Mouse (Mus musculus): ENCODE data around the gene Ahcy. TPM values are rescaled to one million over a fixed set of nuclear protein-coding genes. Genes with fewer than 3 reads are reported as not detected.
A peak's percentile ranks its signal among the peaks of the same experiment; 100 is the strongest.
"Not testable (repeated sequence)": the region's sequence is repeated elsewhere in the genome, so short reads cannot be mapped to it uniquely, and the experiment has no call there.

Gene Ahcy
- total RNA-seq, 2 experiments from 2014 or later = 14.3 to 15.7 TPM

DNA sequence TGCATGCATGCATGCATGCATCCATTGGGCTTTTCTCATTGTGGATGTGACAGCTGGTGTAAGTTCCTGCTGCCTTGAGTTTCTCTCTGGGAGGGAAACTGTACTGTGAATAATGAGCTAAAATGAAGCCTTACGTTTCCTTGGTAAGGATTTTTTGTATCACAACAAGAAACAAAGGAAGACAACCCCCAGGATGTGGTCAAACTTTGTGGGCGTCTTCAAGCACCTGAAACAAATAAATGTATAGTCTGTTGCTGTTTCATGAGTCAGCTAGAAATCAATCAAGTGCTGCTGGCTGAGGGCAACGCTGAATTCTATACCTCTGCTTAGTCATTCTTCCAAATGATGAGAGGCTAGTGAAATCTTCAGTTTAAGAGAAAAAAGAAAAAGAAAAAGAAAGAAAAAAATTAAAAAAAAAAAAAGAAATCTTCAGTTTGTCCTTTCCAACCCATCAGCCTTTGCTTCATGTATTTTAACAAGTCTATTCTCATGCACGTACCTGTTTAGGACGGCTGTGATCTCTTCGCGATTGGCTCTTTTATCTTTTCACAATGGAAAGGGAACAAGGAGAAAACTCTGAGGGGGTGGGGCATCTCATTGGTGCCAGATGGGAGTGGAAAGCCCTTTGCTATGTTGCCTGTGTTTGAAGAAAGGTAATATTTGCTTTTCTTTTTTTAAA lies 5.3 kb upstream of the Ahcy start:
- no peak for DNase-seq
- intact Hi-C loops (cut with DNase I) = loop anchor here (5.0 kb wide), 2 partner anchors 93 to 113 kb away; no protein-coding TSS in a partner anchor

DNA sequence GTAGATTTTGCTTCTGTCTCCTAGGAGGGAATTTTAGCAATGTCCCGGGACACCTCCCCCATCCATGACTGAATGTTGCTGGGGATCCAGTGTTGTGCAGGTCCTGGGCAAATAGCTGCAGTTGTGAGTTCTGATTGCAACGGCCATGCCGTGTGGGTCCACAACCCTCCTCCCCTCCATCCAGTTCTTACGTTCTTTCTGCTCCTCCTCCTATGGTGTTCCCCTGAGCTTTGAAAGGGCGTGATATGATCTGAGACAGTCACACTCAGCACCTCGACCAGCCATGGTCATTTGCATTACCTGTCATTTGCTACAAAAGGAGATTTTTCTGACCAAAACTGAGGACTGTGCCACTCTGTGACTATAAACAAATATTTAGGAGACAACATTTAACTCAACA lies 1.4 kb upstream of the Ahcy start:
- DNase-seq = no peak
- intact Hi-C loops (cut with DNase I) = no loop called here

DNA sequence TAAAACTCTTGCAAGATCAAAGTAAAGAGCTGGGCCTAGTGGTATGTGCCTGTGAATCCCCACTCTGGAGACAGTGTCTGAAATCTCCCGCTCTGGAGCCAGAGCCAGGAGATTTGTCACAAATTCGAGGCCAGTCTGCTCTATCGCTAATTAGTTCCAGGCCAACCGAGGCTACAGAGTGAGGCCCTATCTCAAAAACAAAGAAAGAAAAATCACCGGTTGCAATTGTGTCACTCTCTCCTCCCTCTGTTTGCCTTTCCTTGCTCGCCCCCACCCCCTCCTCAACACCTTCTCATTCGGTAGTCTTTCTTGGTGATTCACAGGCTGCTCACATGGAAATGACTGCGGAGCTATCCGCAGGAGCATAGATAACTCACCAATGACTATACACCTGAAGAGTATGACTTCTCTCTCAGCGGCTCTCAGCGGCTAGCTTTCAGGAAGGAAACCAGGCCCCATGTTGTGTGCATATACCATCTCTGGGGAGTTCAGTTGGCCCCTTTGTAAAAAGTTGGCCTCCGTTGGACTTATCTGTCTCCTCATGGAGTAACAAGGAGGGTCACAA lies 551 bp upstream of the Ahcy start:
- intact Hi-C loops (cut with DNase I) = no loop called here

DNA sequence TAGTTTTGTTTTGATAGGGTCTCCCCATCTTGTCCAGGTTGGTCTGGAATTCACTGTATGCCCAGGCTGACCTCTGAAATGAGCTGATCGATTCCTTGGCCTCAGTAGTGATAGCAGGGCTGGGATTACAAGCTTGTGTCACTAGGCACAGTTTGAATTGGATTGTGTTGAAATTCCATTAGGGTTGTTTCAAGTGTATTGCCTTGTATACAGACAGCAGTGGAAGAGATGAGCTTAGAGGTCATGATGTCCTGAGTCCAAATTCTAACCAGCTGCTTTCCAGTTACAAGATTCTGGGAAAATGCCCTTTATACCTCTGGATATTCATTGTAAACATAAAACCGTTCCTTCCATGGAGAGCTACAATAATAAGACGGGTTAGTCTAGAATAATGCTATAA lies 950 bp downstream of the Ahcy start:
- no peak for DNase-seq
- intact Hi-C loops (cut with DNase I) = no loop called here

More for the DNA sequence above, 551 bp upstream of the Ahcy start:
- no peak for DNase-seq

DNA sequence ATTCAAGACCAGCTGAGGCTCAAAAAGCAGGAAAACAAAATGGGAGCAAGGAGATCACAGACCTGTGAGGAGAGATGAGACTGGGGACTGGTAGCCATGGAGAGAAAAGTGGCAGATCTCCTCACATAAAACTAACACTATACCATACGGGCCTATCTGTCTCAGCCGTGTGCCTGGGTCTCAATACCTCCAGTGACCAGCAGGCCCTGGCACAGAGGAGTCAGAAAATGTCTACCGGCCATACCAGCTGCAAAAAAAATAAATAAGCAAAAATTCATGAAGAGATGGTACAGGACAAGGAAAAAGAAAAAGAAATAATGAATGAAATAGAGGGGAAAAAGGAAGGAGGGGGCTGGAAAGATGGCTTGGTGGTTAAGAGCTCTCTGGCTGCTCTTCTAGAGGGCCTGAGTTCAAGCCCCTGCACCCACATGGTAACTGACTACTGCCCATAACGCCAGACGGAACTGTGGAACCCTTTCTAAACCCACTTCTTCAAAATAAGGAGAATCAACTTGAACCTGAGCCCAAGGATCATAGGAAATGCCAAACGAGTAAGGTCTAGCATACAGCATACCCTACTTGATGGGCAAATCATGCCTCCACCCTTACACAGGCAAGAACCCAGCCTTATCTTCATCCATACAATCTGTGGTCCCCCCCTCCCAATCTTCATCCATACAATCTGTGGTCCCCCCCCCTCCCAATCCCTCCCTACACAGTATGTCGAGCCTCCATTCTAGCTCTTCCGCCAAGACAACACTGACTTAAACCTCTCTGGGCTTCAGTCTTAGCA lies 1.7 kb downstream of the Ahcy start:
- no peak for DNase-seq
- intact Hi-C loops (cut with DNase I) = no loop called here

DNA sequence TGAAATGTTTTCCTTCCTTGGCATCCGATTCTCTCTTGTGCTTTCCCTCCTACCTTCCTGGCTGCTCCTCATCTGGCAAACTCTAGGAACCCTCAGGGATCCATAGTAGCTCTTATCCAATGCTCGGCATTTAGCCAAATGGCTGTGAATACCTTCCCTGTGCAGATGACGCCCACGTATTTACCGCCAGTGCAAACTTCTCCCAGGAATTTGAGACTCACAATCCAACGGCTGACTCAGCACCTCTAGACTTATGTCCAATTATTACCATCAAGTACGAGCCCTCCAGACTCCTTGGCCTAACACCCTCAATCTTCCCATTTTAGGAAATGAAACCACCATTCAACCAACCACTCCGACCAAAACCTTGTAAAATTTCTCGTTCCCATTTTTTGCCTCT lies 3.3 kb downstream of the Ahcy start:
- intact Hi-C loops (cut with DNase I) = no loop called here
- DNase-seq = no peak

DNA sequence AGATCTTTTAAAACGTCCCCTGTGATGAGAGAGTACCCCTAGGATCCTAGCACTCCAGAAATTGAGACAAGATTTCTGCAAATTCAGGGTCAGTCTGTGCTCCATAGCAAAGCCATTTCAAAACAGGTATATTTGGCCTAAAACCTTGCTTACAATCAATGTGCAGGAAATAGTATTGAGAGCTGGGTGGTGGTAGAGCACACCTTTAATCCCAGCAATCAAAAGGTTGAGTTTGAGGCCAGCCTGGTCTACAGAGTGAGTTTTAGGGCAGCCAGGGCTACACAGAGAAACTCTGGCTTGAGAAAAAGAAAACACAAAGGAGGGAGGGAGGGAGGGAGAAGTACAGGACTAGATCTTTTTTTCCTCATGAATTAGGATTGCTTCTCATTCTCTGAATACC lies 16.9 kb downstream of the Ahcy start:
- intact Hi-C loops (cut with DNase I) = no loop called here
- no peak for DNase-seq

DNA sequence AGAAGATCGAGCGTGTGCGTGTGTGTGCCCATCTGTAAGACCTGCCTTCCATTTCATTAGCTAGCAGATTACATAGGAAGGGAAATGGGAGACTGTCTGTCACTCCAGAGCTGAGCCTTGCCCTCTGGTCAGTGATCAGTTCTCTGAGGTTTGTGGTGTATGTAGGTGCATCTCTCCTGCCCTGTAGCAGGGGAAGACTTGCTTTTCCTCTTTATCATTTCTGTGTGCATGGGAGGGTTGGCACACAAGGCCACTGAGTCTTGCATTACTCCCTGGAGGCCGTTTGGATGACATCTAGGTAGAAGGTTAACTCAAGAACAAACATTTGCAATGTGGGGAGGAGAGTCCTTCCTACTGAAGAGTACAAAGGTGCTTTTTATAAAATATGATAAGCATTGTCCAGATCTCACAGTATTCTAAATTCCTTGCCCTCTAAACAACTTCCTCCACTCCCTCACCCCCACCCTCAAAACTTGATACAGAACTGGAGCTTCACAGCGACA lies 18.2 kb downstream of the Ahcy start:
- DNase-seq = no peak
- intact Hi-C loops (cut with DNase I) = no loop called here

DNA sequence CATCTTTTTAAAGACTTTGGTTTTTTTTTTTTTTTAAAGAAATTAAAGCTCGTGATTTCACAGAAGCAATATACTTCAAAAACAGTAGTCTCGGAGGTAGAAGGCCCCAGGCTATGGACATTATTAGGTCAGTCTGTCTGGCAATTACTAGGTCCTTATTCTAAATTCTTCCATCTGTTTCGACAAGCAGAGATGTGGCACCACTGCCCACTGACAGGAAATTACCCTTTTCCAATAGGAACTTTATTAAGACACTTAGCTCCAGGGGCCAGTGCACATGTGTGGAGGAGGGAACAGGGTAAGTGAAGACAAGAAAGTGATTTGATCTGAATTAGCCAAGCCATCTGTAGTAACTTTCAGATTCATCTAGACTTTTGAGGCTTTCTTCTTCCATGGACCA lies 19.6 kb downstream of the Ahcy start:
- DNase-seq = no peak

DNA sequence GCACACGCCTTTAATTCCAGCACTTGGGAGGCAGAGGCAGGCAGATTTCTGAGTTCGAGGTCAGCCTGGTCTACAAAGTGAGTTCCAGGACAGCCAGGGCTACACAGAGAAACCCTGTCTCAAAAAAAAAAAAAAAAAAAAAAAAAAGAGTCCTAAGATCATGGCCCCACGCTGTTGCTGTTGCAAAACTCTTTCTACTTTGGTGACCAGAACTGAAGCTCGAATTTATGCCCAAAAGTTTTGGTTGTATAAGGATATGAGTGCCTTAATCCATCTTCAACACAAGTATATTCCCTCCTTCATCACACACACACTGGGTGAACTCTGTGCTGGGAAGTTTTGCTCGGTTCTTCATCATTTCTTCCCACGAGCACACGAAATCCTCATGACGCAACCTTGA lies 20.8 kb downstream of the Ahcy start:
- intact Hi-C loops (cut with DNase I) = not testable (repeated sequence)

More for the DNA sequence above, 19.6 kb downstream of the Ahcy start:
- intact Hi-C loops (cut with DNase I) = no loop called here

DNA sequence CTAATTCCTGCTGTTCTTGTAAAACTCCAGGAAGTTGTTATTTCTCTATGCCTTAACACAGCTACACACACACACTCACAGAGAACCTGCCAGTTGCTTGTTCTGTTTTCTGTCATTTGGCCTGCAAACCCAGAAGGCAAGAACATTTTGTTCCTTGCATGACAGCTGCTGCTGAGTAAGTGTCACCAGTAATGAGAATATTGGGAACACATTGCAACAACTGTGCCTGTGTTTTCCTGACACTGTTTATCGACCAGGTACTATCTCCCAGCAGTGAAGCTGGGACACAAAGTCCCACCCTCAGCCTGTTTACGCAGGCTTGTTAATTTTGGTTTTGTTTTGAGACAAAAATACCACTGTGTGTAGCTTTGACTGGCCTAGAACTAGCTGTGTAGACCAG lies 21.6 kb downstream of the Ahcy start:
- intact Hi-C loops (cut with DNase I) = no loop called here
- DNase-seq = no peak

More for the DNA sequence above, 20.8 kb downstream of the Ahcy start:
- DNase-seq = not testable (repeated sequence)

DNA sequence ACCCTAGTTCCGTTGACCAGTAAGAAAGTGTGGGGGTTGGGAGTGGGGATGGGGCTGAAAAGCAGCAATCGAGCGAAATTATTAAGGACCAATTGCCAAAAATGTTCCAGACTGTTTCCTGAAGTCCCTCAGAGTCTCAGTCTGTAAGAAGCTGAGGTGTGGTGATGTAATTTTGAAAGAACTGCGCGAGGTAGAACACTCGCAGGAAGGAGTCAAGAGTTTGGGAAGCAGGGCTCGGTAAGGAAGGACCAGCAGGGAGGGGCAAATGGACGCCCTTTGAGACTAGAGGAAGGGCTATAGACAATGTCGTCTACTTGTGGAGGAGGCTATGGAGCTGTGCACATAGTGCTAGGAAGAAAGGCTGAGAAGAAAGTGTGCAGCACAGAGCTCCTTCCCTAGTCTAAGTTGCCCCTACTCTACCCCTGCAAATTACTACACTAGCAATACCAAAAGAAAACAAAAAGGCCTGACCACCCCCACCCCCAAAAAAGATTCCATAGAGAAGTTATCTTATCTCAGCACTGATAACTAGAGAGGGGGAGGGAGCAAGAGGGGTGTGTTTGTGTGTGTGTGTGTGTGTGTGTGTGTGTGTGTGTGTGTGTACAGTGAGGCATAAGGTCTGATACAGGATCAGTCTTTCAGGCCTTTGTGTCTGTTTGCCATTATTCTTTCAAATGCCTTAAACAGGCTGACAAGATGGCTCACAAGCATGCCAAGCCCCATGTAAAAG lies 22.5 kb downstream of the Ahcy start:
- intact Hi-C loops (cut with DNase I) = no loop called here
- DNase-seq = no peak

DNA sequence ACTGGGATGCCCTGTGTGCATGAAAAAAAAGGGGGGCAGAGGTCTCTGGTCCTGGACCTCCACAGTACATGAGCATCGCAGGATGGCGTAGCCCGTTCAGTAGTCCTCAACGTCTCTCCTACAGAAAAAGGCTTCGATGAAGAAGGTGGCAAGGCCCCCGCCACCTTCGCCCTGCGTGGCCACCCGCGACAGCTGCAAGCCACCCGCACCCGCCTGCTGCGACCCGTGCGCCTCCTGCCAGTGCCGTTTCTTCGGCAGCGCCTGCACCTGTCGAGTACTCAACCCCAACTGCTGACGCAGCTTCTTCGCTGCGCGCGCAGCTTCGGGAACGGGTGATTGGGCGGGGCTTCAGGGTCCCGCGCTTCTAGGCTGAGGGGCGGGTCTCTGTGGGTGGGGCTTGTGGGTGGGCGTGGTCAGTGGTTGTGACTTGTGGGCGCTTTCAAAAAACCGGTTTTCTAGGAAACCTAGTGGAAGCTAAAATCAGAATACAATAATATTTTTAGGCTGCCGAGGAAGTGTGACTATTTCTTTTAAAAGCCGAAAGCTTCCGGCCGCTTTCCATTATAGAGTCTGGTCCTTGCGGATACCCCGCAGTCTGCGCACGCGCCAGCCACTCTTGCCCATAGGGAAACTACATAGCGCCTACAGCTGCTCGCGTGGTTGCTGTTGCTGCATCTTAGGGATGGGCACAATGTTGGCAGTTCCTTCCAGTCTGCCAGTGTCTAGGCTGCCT lies 23.6 kb downstream of the Ahcy start:
- intact Hi-C loops (cut with DNase I) = no loop called here

DNA sequence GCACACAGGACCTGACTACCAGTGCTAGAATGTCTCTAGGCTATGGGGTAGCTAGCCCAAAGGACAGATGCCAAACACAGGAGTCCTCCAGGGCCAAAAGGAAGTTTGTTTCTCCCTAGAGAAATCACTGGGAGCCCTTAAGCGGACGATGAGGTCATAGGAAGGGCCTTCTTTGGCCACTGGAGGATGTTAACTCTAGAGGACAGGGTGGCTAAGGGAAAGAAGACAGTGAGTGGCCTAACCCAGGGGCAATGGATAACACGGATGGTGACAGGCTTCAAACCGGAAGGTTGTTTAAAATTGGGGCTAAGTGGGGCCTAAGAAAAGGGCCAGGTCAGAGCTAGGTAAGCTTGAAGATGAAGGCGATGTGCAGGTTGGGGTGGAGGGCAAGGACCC lies 24.2 kb downstream of the Ahcy start:
- intact Hi-C loops (cut with DNase I) = no loop called here

More for the DNA sequence above, 23.6 kb downstream of the Ahcy start:
- DNase-seq = peak; percentile 90

DNA sequence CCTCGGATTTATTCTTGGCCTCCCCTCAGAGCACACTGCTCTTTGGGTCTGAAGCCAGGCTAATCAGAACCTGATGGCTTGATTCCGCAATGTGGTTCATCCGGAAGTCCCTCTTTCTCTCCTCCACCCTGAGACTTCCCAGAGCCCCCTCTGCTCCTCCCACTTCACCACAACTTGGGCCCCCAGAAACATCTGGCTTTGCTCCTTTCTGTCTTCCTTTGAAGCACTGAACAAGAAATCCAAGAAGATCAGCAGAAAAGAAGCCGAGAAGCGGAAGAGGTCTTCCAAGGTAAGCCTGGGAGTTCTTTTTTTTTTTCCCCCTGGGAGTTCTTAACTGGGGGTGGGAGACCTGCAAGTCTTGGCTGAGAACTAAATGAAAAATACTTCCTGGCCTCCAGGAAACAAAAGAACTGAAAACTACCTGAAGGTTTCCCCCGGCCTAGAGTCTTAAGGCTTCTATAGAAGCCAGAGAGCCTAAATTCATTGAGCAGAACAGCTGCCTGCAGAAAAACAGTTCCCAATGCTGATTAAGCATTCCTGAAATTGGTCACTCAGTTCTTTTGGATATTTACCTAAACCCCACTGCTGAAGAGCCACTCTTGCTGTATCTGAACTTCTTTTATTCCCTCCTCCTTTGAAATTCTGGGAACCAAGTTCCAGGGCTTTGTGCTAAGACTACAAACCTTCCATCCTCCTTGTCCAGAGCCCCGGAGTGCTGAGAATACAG lies 26.7 kb downstream of the Ahcy start:
- intact Hi-C loops (cut with DNase I) = no loop called here
- no peak for DNase-seq

More for the DNA sequence above, 24.2 kb downstream of the Ahcy start:
- DNase-seq = no peak

DNA sequence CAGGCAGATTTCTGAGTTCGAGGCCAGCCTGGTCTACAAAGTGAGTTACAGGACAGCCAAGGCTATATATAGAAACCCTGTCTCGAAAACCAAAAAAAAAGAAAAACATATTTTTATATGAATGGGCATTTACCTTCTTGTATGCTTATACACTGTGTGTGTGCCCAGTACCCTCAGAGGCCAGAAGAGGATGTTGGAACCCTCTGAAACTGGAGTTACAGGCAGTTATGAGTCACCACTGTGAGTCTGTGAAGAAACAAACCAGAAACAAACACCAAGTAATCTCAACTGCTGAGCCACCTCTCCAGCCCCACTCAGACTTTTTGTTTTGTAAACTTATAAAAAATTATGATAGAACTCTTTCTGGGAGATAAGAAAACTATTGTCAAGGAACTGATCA lies 27.5 kb downstream of the Ahcy start:
- no peak for DNase-seq
- intact Hi-C loops (cut with DNase I) = no loop called here

DNA sequence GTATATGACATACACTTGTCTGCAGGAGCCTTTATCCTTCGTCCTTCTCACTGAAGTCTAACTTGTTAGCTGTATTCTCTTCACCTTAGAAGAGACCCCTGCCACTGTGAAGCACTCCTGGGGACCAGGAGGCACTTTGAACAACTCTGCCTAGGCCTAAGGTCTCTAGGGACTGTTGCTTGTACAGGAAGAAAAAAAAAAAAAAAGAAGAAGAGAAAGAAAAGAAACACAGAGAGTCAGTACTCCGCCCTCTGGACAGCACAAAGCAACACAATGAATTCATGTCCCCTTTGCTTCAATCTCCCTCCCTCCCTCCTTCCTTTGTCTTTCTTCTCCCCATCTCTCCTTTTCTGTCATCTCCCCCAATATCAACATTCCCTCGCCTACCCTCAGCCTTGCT lies 29.2 kb downstream of the Ahcy start:
- DNase-seq = no peak
- intact Hi-C loops (cut with DNase I) = no loop called here

DNA sequence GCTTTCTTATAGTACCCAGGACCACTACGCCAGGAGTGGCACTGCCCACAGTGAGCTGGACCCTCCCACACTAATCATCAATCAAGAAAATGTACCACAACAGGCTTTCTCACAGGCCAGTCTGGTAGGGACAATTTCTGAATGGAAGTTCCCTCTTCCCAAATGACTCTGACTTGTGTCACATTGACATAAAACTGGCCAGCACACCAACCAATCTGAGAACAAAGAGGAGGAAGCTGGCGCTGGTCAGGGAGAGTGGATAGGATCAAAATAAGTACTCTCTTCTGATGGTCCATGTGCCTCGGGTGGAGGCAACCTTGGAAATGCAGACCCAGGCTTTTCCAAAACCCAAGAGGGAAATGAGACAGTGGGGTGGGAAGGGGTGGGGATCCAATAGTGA lies 29.8 kb downstream of the Ahcy start:
- DNase-seq = no peak
- intact Hi-C loops (cut with DNase I) = no loop called here

DNA sequence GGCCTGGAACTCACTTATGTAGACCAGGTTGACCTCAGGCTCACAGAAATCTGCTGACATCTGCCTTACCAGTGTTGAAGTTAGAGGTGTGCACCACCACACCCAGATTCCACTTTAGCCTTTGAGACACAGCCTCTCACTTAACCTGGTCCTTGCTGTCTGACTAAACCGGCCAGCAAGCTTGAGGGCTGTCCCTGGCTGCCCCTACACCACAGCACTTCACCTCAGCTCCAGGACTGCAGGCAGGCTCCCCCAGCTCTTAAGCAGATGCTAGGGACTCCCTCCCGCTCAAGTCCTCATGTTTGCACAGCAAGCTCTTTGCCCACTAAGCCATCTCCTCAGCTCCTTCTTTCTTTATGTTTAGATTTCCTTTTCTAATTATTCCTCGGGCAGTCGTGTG lies 34.3 kb downstream of the Ahcy start:
- intact Hi-C loops (cut with DNase I) = no loop called here
- DNase-seq = no peak
